Mouse (Mus musculus): ENCODE measurements around the gene Foxc2. TPM values are rescaled to one million over a fixed set of nuclear protein-coding genes. Genes with fewer than 3 reads are reported as not detected.
A peak's percentile ranks its signal among the peaks of the same experiment; 100 is the strongest.

Foxc2 gene
- polyA plus RNA-seq (2016; fragmentation: Nextera tagmentation; extraction: Ambion mirVana) = 2.3 and 3.3 TPM in 2 replicates

DNA sequence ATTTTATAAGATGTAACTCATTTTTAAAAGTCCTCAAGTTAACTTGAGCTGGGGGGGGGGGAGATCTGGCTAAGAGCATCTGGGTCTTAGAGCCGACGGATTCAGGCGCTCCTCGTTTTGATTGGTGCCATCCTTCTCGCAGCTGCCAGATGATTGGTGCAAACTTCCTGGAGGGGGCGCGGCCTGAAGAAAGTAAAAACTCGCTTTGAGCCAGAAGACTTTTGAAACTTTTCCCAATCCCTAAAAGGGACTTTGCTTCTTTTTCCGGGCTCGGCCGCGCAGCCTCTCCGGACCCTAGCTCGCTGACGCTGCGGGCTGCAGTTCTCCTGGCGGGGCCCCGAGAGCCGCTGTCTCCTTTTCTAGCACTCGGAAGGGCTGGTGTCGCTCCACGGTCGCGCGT is at the start of gene Foxc2:
Foxc2 (plus strand) TSS at position 224 of the 400 bp plus-strand sequence.
- under 1% methylated on average over 25 of the region's 25 CpGs for WGBS
- H3K36me3 ChIP-seq = no peaks in the 10 kb centered on the region
- peak; percentile 86 for DNase-seq (ENCODE audit: low spot score)
- peaks cover 60% of the 10 kb centered on the region for H3K4me1 ChIP-seq
- H3K27ac ChIP-seq = peak within 1 kb of the TSS; percentile 78
- peak within 1 kb of the TSS; percentile 59 for H3K4me3 ChIP-seq
- H3K9me3 ChIP-seq (replicated peaks) = no peaks in the 10 kb centered on the region
- H3K27me3 ChIP-seq (ENCODE audit: low read depth, poor library complexity, severe bottlenecking) = peaks cover 97% of the 10 kb centered on the region

DNA sequence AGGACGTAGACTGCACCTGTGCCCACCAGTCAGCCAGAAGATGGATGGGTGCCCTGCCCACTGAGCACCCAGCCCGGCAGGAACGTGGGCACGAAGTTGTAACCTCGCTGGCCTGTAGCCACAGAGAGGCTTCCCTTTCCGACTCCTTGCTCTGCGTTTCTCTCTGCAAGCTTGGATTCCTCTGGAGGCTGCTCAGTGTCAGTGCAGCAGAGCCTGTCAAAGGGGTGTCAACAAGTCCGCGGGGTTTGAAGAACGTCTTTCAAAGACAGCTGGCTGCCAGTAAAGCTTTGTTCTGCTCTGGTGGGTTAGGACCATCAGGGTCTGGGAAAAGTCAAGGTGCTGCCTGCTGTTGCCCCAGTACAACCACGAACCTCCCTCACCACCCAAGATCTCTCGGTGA is 44.5 kb upstream of the Foxc2 start:
- no peak overlapping the region for H3K4me3 ChIP-seq
- no peak for DNase-seq (ENCODE audit: low spot score)
- H3K27me3 ChIP-seq (ENCODE audit: low read depth, poor library complexity, severe bottlenecking) = peaks cover 98% of the 10 kb centered on the region
- peaks cover 41% of the 10 kb centered on the region for H3K4me1 ChIP-seq
- 4% methylated on average over 12 of the region's 12 CpGs for WGBS
- H3K9me3 ChIP-seq (replicated peaks) = no peaks in the 10 kb centered on the region
- no peak overlapping the region; the same call in 1 of the 2 replicates for H3K27ac ChIP-seq
- no peaks in the 10 kb centered on the region for H3K36me3 ChIP-seq

DNA sequence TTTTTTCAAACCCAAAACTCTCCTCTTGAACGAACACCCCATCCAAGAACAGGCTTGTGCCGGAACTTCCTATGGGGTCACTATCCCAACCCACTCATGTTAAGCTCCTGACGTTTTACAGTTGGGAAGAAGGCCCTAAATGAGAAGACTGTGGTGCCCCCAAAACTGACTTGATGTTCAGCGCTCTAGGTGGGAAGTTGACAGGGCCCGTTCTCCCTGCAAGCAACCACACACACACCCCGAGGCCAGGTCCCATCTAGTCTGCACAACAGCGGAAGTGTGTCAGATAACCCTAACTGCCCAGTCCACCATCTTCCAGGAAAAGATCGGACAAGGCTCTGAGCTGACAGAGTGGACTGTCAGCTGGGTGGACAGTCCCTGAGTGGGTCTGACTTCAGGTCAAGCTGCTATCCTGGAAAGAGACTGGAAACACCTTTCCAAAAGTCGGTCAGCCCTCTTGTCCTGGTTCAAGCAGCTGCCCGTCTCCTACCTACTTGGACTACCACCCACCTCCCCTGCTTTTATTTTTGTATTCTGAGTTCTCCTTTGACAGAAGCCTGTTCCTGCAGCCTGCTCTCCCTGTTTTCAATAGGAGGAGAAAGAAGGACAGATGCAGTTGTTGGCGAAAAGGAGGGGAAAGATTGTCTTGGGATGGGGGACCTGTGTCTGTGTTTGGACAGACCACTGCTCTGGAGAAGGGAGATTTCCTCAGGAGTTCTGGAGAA is 43.4 kb upstream of the Foxc2 start:
- WGBS = 15% methylated on average over 11 of the region's 11 CpGs
- Histone ChIP-seq H3K36me3 (no peaks in the 10 kb centered on the region), H3K4me1 (peaks cover 41% of the 10 kb centered on the region), H3K9me3 (replicated peaks) (no peaks in the 10 kb centered on the region), H3K4me3 (no peak overlapping the region), H3K27ac (no peak overlapping the region), H3K27me3 (ENCODE audit: low read depth, poor library complexity, severe bottlenecking) (peaks cover 99% of the 10 kb centered on the region)
- DNase-seq (ENCODE audit: low spot score) = peak; percentile 46

DNA sequence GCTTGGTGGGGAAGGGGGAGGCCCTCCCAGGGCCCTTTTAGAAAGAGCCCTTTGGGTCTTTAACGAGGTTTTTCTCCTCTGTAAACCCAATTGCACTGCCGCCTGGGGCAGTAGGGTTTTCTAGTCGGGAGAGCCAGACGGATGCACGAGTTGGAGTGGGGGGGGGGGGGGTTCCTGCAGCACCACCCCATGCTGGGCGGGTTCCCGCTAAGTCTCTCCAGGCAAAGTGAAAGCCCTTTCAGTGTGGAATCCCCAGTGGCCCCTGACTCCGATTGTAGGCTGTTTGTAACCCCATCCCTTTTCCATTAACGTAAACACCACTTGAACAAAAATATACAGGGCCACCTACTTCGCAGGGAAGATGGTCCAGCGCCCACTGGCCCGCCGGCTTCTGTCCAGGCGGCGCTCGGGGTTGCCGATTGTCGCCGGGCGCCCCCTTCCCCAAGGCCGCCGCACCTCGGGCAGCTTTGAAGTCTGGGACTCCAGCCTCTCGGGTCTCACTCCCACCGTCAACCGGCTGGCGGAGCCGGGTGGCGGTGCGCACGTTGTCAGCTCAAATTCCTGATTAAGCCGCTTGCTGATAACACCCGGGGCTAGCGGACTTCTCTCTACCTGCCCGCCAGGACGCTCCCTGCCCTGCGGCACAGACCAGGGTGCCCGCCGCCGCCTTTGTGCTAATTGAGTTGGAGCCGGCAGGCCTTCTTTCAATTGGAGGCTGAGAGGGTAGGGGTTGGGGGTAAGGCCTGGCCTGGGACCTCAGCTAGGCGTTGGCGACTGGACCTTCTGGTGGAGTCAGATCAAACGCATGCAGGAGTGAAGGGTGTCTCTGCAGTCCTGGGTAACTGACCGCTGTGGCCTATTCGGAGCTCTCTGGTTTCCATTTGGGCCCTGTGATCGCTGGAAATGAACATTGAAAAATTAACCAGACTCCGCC is 42.5 kb upstream of the Foxc2 start:
- H3K27me3 ChIP-seq (ENCODE audit: low read depth, poor library complexity, severe bottlenecking) = peaks cover 100% of the 10 kb centered on the region
- DNase-seq (ENCODE audit: low spot score) = peak; percentile 59
- no peaks in the 10 kb centered on the region for H3K36me3 ChIP-seq
- WGBS = under 1% methylated on average over 48 of the region's 48 CpGs
- H3K4me1 ChIP-seq = peaks cover 41% of the 10 kb centered on the region
- peak overlapping the region; percentile 34 for H3K4me3 ChIP-seq
- H3K27ac ChIP-seq = no peak overlapping the region
- no peaks in the 10 kb centered on the region for H3K9me3 ChIP-seq (replicated peaks)

DNA sequence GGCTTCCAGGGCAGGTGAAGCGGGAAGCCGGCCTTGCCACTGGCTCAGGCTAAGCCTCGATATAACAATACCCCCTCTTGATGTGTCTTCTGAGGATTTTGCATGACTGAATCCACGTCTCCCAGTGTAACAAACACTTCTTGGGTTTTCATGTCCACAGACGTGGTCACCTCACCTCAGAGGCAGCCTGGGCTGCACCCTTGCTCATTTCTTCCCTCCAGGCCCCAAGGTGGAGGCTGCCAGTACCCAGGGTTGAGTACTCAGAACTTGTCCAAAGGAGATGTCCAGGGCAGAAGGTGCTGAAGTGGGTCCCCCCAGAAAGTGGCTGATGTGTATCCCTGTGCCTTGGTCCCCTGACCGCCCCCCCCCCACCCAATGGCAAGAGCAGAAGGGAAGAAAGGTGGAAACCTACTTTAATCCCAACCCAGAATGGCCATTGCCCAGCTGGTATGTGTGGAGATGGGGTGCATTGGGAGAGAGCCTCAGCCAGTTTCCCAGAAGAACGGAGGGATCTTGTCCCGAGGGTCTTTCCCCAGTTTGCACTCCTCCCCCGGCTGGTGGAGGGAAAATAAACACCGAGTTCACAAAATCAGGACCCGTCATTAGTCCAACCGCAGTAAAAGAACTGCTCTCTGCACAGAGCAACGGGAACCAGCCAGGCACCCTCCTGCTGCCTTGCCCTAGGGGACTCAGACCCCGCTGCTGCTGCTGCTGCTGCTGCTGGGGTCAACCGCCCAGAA is 41.7 kb upstream of the Foxc2 start:
- Histone ChIP-seq H3K4me3 (peak overlapping the region; percentile 34; the same call in 1 of the 2 replicates), H3K36me3 (no peaks in the 10 kb centered on the region), H3K4me1 (peaks cover 43% of the 10 kb centered on the region), H3K9me3 (replicated peaks) (no peaks in the 10 kb centered on the region), H3K27ac (no peak overlapping the region), H3K27me3 (ENCODE audit: low read depth, poor library complexity, severe bottlenecking) (peaks cover 100% of the 10 kb centered on the region)
- WGBS = 3% methylated on average over 15 of the region's 15 CpGs
- peak; percentile 62 for DNase-seq (ENCODE audit: low spot score)

DNA sequence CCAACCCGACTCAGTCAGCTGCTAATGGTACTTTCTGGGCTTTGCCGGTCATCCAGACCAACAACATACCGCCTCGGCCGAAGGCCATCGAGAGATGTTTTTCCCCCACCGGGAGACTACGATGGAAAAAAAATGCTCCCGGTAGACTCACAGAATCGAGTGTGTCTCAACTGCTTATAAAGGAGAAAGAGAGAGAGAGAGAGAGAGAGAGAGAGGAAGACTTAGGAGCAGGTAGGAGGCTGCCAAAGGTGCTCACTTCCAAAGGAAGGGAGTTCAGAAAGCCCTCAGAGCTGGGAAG is 41.2 kb upstream of the Foxc2 start:
- peaks cover 100% of the 10 kb centered on the region for H3K27me3 ChIP-seq (ENCODE audit: low read depth, poor library complexity, severe bottlenecking)
- under 1% methylated on average over 10 of the region's 10 CpGs for WGBS
- H3K36me3 ChIP-seq = no peaks in the 10 kb centered on the region
- H3K9me3 ChIP-seq (replicated peaks) = no peaks in the 10 kb centered on the region
- H3K4me1 ChIP-seq = peaks cover 43% of the 10 kb centered on the region
- H3K27ac ChIP-seq = no peak overlapping the region
- no peak for DNase-seq (ENCODE audit: low spot score)
- H3K4me3 ChIP-seq = no peak overlapping the region

DNA sequence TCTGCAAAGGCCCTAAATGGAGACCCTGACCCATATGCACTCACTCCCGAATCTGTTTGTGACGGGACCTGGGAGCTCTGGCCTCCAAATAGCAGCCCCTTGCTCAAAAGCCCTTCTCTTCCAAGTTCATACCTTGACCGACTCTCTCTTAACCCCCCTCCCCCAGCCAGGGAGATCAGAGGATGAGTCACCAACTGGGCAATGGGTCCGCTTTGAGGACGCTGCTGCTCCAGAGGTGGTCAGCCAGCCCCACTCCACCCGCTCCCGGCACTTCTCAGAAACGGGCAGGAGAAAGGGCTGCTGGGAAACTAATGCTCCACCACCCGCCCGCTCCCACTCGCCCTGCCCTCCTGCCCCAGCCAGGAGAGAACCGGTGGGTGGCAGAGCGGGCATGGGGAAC is 40.0 kb upstream of the Foxc2 start:
- no peak overlapping the region for H3K4me3 ChIP-seq
- H3K9me3 ChIP-seq (replicated peaks) = no peaks in the 10 kb centered on the region
- H3K27ac ChIP-seq = no peak overlapping the region
- H3K36me3 ChIP-seq = no peaks in the 10 kb centered on the region
- DNase-seq (ENCODE audit: low spot score) = peak; percentile 48
- H3K4me1 ChIP-seq = peaks cover 42% of the 10 kb centered on the region
- WGBS = 3% methylated on average over 13 of the region's 13 CpGs
- peaks cover 100% of the 10 kb centered on the region for H3K27me3 ChIP-seq (ENCODE audit: low read depth, poor library complexity, severe bottlenecking)

DNA sequence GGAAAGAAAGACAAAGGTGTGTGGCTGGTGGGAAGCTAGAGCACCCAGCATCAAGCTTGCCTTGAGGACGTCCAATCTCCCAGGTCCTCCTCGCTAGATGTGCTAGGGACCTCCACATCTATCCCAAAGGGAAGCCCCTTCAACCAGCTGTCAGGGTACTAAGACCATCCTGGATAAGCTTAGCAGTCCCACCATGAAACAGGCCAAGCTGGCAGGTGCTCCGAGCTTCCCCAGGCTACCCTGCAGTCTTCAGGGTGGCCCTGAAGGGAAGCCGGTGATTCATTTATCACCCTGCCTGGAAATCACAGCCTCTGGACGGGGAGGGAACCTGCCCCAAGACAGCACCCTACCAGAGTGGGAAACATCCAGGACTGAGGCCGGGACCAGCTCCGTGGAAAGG is 39.4 kb upstream of the Foxc2 start:
- DNase-seq (ENCODE audit: low spot score) = peak; percentile 40
- no peaks in the 10 kb centered on the region for H3K9me3 ChIP-seq (replicated peaks)
- 13% methylated on average over 7 of the region's 7 CpGs for WGBS
- peaks cover 42% of the 10 kb centered on the region for H3K4me1 ChIP-seq
- no peaks in the 10 kb centered on the region for H3K36me3 ChIP-seq
- peaks cover 100% of the 10 kb centered on the region for H3K27me3 ChIP-seq (ENCODE audit: low read depth, poor library complexity, severe bottlenecking)
- H3K4me3 ChIP-seq = no peak overlapping the region
- no peak overlapping the region for H3K27ac ChIP-seq

DNA sequence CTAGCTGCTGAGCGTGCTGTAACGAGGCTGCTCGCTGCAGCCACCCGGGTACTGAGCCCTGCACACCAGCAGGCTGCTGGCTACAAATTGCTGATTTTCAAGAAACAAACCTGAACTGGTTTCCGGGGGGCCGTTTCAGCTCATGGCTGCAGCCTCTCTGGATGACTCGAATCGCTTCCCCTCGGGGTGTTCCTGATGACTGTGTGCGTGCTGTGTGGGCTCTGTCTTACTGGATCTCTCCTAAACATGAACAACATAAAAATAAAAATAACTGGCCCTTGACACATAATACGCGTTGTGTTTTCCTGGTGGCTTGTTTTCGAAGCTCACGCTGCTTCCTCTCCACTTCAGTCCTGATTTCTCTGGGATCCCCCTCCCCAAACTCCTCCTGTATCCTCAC is 37.2 kb upstream of the Foxc2 start:
- DNase-seq (ENCODE audit: low spot score) = peak; percentile 42
- WGBS = 7% methylated on average over 14 of the region's 14 CpGs

DNA sequence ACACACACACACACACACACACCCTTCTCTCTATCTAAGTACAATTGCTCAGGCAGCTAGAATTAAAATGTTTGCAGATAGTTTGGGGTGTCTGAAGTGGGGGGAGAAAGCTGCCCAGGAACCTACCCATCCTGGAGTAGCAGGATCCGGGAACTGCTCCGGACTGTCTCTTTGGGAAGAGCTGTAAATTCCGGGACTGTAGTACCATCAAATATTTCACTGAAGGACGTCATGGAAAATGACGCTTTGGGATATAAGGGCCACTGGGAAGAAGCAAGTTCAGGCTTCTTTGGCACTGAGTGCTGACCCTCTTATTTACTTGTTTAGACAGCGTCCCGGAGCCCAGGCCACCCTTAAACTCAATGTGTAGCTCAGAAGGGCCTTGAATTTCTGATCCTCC is 36.8 kb upstream of the Foxc2 start:
- Histone ChIP-seq H3K27ac (no peak overlapping the region), H3K4me3 (no peak overlapping the region), H3K9me3 (replicated peaks) (no peaks in the 10 kb centered on the region), H3K4me1 (peaks cover 47% of the 10 kb centered on the region), H3K36me3 (no peaks in the 10 kb centered on the region), H3K27me3 (ENCODE audit: low read depth, poor library complexity, severe bottlenecking) (peaks cover 100% of the 10 kb centered on the region)
- WGBS = 1% methylated on average over 7 of the region's 7 CpGs
- DNase-seq (ENCODE audit: low spot score) = peak; percentile 38

More for the DNA sequence above, 37.2 kb upstream of the Foxc2 start:
- H3K4me3 ChIP-seq = no peak overlapping the region
- H3K4me1 ChIP-seq = peaks cover 47% of the 10 kb centered on the region
- no peaks in the 10 kb centered on the region for H3K9me3 ChIP-seq (replicated peaks)
- peaks cover 100% of the 10 kb centered on the region for H3K27me3 ChIP-seq (ENCODE audit: low read depth, poor library complexity, severe bottlenecking)
- H3K36me3 ChIP-seq = no peaks in the 10 kb centered on the region
- no peak overlapping the region for H3K27ac ChIP-seq

DNA sequence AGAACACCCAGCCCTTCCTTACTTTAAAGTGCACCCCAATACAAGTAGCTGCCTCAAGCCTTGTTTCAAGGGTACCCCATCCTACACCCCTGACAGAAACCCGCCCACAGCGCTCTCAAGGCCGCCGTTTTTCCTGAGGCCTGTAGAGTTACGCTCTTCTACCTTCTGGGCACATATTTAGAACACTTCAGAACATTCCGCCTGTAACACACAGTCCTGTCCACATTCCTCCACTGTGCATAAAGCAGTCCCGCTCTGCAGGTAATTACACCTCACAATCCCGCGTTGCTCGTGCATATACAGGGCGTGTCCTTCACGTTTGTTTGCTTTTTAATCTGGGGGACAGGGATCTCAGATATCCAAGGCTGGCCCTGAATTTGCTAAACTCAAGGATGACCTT is 36.0 kb upstream of the Foxc2 start:
- WGBS = 4% methylated on average over 12 of the region's 12 CpGs
- peaks cover 100% of the 10 kb centered on the region for H3K27me3 ChIP-seq (ENCODE audit: low read depth, poor library complexity, severe bottlenecking)
- H3K27ac ChIP-seq = no peak overlapping the region
- peaks cover 48% of the 10 kb centered on the region for H3K4me1 ChIP-seq
- peak; percentile 54 for DNase-seq (ENCODE audit: low spot score)
- no peaks in the 10 kb centered on the region for H3K36me3 ChIP-seq
- H3K4me3 ChIP-seq = no peak overlapping the region
- no peaks in the 10 kb centered on the region for H3K9me3 ChIP-seq (replicated peaks)

DNA sequence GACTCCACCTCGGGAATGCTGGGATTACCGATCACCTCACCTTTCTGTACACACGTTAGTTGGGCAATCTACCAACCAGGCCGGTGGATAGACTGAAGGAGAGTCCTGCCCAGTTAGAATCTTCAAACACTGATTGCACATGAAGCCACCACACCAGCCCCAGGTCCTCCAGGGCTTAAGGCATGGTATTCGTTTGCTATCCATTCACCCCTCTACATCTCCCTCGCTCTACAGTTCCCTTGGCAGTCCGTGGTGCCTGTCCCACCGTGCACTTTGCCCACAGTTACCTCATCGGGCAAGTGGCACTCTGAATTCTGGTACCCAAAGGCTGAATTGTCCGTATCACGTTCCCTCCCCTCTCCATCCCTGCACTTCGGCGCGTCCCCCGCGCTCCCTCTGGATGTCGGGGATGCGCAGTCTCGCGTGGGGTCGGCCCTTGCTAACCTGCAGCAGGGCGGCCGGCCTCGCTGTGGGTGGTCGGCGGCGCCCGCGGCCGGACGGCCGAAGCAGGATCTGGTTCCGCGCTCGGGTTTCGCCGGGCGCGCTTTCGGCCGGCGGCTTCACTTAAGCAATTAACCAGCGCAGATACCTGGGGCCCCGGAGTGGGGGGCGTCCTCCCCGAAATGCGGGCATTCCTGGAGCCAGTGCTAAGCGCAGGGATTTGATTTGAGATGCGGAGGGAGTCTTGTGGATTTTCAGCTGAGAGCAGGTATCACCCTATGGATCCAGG is 35.4 kb upstream of the Foxc2 start:
- no peaks in the 10 kb centered on the region for H3K36me3 ChIP-seq
- H3K27ac ChIP-seq = no peak overlapping the region
- H3K4me3 ChIP-seq = peak overlapping the region; percentile 21
- under 1% methylated on average over 49 of the region's 49 CpGs for WGBS
- H3K27me3 ChIP-seq (ENCODE audit: low read depth, poor library complexity, severe bottlenecking) = peaks cover 100% of the 10 kb centered on the region
- peak; percentile 67 for DNase-seq (ENCODE audit: low spot score)
- peaks cover 53% of the 10 kb centered on the region for H3K4me1 ChIP-seq
- H3K9me3 ChIP-seq (replicated peaks) = no peaks in the 10 kb centered on the region
